Mouse (Mus musculus) embryonic stem cell, embryonic (primary cell): Measurements from ENCODE around the gene Slc9a3r1.

Experiments used
- CTCF ChIA-PET, 4 experiments: fragments of 300-600 bp in 2 of 4; fragments of 350-600 bp in 2 of 4; sonication (Branson Sonifier 250); formaldehyde crosslinking; loops; one replicate each; lab custom pipeline; 2022; ENCODE audit warnings: inconsistent platforms in 2 of 4; lab: Charles Lee
- POLR2A ChIA-PET, 4 experiments: fragments of 300-600 bp in 2 of 4; fragments of 350-600 bp in 2 of 4; sonication (Branson Sonifier 250); formaldehyde crosslinking; loops; one replicate each; lab custom pipeline; 2022; ENCODE audit warnings: antibody characterized with exemption in 4 of 4, inconsistent platforms in 1 of 4; lab: Charles Lee

The Slc9a3r1 gene

GRCm38 (mm10) chr11:115195933-115196332 is 32.8 kb downstream of the Slc9a3r1 start:
- POLR2A ChIA-PET: interaction anchor here in 2 of 4 experiments (0.6 to 1.5 kb wide), 4 partner anchors 32 to 829 kb away, joined by 3 to 4 read pairs (median 4); partner anchors contain the start of gene Slc9a3r1 (in 1 of the 2)
- CTCF ChIA-PET: interaction anchor here in 3 of 4 experiments (0.6 to 1.5 kb wide), 5 partner anchors 29 to 743 kb away, joined by 3 to 7 read pairs (median 3); no protein-coding TSS in a partner anchor

DNA sequence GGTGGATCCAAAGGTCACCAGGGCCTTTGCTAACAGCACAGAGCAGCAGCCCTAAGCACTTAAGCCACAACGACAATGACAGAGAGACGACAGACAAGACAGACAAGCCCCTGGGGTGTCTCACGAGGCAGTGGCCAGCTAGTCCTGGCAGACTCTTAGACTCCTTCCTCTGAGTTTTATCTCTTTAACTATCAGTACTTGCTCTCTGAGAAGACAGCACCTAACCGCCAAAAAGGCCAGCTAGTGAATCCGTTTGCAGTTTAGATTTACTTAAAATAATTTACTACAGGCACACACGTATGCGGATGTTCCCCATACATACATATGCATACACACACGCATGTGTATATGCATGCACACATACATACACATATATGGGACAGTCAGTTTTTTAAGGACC is 34.4 kb downstream of the Slc9a3r1 start:
- CTCF ChIA-PET: interaction anchor here in 1 of 4 experiments (1.2 kb wide), 1 partner anchor 26 kb away, joined by 6 read pairs; no protein-coding TSS in a partner anchor
- POLR2A ChIA-PET: interaction anchor here in 1 of 4 experiments (1.5 kb wide), 1 partner anchor 79 kb away, joined by 5 read pairs; the partner anchor contains the start of gene Fdxr

DNA sequence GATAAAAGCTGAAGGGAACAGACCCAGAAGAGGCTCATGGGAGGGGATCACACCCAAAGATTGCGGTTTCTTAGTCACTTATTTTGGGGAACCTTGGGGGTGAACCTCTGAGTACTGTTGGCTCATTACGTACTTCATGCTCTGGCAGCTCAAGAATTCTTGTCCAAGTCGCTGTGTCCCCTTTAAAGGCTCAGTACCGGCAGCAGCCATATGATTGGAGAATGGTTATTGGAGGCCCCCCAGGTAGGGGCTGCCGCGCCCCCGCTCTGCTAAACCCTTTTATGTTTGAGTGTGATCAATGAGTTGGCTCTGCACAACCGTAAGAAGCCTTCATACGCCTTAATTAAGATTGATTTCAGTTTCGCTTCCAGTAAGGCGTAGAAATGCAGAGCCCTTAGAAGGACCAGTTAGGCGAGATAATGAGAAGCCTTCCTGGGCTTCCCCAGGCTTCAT is 35.8 kb downstream of the Slc9a3r1 start:
- ChIA-PET POLR2A (interaction anchor here in 2 of 4 experiments (0.6 to 0.8 kb wide), 4 partner anchors 13 to 99 kb away, joined by 3 to 5 read pairs (median 4); partner anchors contain the start of gene Fads6 (in 1 of the 2)), CTCF (interaction anchor here in 2 of 4 experiments (0.6 to 1.9 kb wide), 6 partner anchors 25 to 166 kb away, joined by 3 to 6 read pairs (median 4); partner anchors contain the start of gene Fads6 (in 1 of the 2))

GRCm38 (mm10) chr11:115200520-115200919 is 37.4 kb downstream of the Slc9a3r1 start:
- POLR2A ChIA-PET: interaction anchor here in 3 of 4 experiments (0.5 to 1.6 kb wide), 7 partner anchors 13 to 395 kb away, joined by 3 to 4 read pairs (median 3); partner anchors contain the start of genes Nat9 (in 1 of the 3) and Tmem104 (in 1 of the 3)

DNA sequence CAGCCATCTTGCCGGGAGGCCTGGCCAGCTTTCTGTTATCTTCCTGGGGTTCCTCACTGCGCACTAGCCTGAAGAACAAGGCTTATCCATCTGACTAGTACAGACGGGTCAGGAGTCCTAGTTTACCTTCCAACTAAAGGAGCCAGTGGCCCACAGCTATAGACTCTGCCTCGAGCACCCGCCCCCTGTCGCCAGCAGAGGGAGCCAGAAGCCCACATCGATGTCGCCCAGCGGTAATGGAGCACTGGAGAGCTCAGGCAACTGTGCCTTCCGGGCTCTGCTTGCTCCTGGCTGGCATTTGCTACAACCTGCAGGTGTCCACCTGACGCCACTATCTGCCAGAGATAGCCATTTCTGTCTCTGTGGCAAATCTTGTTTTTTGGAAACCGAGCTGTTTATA is 39.2 kb downstream of the Slc9a3r1 start:
- ChIA-PET CTCF (interaction anchor here (0.5 to 3.3 kb wide), 139 partner anchors 9 to 1310 kb away, joined by 3 to 112 read pairs (median 4); partner anchors contain the start of genes Grin2c (in 4 of the 4), Fads6 (in 3 of the 4), Fdxr (in 3 of the 4) and Nat9 (in 3 of the 4)), POLR2A (interaction anchor here in 3 of 4 experiments (0.8 to 3.5 kb wide), 32 partner anchors 9 to 117 kb away, joined by 3 to 16 read pairs (median 4); partner anchors contain the start of genes Fdxr (in 2 of the 3), Grin2c (in 2 of the 3), Fads6 (in 1 of the 3) and Slc9a3r1 (in 1 of the 3))

More at GRCm38 (mm10) chr11:115200520-115200919, 37.4 kb downstream of the Slc9a3r1 start:
- CTCF ChIA-PET: interaction anchor here in 3 of 4 experiments (0.6 to 1.3 kb wide), 5 partner anchors 29 to 102 kb away, joined by 3 to 4 read pairs (median 4); no protein-coding TSS in a partner anchor

DNA sequence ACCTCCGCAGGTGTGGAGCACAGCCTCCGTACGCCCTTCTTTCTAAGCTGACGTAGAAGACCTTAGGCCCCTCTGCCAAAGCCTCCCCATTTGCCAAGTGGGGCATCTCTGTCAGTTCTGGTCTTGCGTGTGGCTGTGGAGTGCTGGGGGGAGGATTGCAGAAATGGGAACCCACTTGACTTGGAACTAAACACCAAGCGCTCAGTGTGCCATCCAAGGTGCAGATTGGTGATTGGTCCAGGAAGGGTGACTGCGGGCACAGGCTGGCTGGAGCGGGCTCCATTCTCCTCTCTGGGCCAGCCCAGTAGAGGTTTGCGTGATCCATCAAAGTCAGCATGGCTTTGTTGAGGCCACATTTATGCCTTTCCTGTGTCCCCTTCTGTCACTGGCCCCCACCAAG is 39.6 kb downstream of the Slc9a3r1 start:
- ChIA-PET CTCF (interaction anchor here (0.5 to 3.3 kb wide), 128 partner anchors 9 to 1310 kb away, joined by 3 to 112 read pairs (median 5); partner anchors contain the start of genes Grin2c (in 4 of the 4), Fads6 (in 3 of the 4), Fdxr (in 3 of the 4) and Nat9 (in 3 of the 4)), POLR2A (interaction anchor here in 3 of 4 experiments (0.8 to 3.5 kb wide), 26 partner anchors 12 to 94 kb away, joined by 3 to 16 read pairs (median 4); partner anchors contain the start of genes Fdxr (in 2 of the 3), Grin2c (in 2 of the 3), Fads6 (in 1 of the 3) and Slc9a3r1 (in 1 of the 3))

DNA sequence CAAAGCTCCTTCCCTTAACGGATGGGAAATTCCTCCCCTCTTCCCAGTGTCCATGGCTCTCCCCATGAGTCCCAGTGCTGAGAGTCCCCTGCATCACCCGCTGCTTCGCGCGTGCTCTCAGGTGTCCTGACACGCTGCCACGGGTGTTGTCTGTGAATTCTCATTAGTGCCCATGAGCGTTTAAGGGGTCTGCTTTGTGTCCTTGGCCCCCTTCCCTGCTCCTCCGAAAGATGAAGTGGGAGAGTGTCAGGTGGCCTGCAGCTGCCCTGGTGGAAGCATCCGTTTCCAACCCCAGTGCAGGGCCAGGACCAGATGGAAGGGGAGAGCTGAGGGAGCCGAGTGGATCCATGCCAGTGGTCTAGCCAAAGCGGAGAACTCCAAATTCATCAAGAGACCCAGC is 45.0 kb downstream of the Slc9a3r1 start:
- POLR2A ChIA-PET: interaction anchor here in 3 of 4 experiments (0.9 to 3.0 kb wide), 7 partner anchors 17 to 59 kb away, joined by 3 to 10 read pairs (median 3); partner anchors contain the start of genes Grin2c (in 2 of the 3) and Tmem104 (in 1 of the 3)
- CTCF ChIA-PET: interaction anchor here in 2 of 4 experiments (0.7 to 2.2 kb wide), 2 partner anchors 17 kb away, joined by 3 to 9 read pairs; no protein-coding TSS in a partner anchor

- ChIA-PET POLR2A (interaction anchor here in 3 of 4 experiments (0.6 to 3.0 kb wide), 14 partner anchors 9 to 66 kb away, joined by 3 to 10 read pairs (median 3); partner anchors contain the start of genes Grin2c (in 2 of the 3) and Tmem104 (in 1 of the 3)), CTCF (interaction anchor here in 3 of 4 experiments (0.6 to 2.2 kb wide), 5 partner anchors 16 to 407 kb away, joined by 3 to 9 read pairs (median 5); no protein-coding TSS in a partner anchor)
These were observed 45.9 kb downstream of the Slc9a3r1 start for GRCm38 (mm10) chr11:115208776-115209732.

- ChIA-PET POLR2A (interaction anchor here in 2 of 4 experiments (0.6 to 3.0 kb wide), 9 partner anchors 8 to 57 kb away, joined by 3 to 10 read pairs (median 3); partner anchors contain the start of gene Grin2c (in 2 of the 2)), CTCF (interaction anchor here in 2 of 4 experiments (0.8 to 1.0 kb wide), 3 partner anchors 15 to 16 kb away, joined by 3 to 7 read pairs (median 5); no protein-coding TSS in a partner anchor)
These were observed 46.8 kb downstream of the Slc9a3r1 start for GRCm38 (mm10) chr11:115209958-115210357.

DNA sequence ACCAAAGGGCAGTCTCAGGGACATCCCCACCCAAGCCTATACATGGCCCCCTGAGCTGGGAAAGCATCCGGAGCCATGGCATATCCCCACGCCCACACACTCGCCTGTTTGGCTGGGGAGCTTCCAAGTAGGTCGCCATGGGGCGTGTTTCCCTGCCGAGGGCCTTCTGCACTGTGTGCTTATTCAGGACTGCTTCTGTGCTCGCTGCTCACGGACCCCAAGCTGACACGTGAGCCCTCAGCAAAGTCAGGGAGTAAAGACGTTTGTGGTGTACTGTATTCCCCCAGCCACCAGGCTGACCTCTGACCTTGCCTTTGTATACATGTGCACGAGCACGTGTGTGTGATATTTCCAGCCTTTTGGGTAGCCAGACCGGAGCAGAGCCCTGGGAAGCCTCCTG is 49.0 kb downstream of the Slc9a3r1 start:
- CTCF ChIA-PET: interaction anchor here (0.5 to 5.5 kb wide), 11 partner anchors 8 to 39 kb away, joined by 3 to 41 read pairs (median 5); no protein-coding TSS in a partner anchor
- POLR2A ChIA-PET: interaction anchor here in 3 of 4 experiments (0.6 to 2.5 kb wide), 13 partner anchors 9 to 65 kb away, joined by 3 to 12 read pairs (median 3); partner anchors contain the start of gene Fdxr (in 1 of the 3)

GRCm38 (mm10) chr11:115215123-115215522 is 52.0 kb downstream of the Slc9a3r1 start:
- ChIA-PET CTCF (interaction anchor here (0.6 to 5.5 kb wide), 14 partner anchors 10 to 621 kb away, joined by 3 to 41 read pairs (median 4); partner anchors contain the start of gene Nup85 (in 1 of the 4)), POLR2A (interaction anchor here in 3 of 4 experiments (0.6 to 3.2 kb wide), 26 partner anchors 9 to 303 kb away, joined by 3 to 31 read pairs (median 4); partner anchors contain the start of genes Fdxr (in 1 of the 3), Grin2c (in 1 of the 3), Jpt1 (in 1 of the 3) and Nat9 (in 1 of the 3))

GRCm38 (mm10) chr11:115217439-115218410 is 54.6 kb downstream of the Slc9a3r1 start:
- ChIA-PET CTCF (interaction anchor here in 3 of 4 experiments (0.6 to 2.1 kb wide), 5 partner anchors 12 to 1425 kb away, joined by 3 to 10 read pairs (median 5); no protein-coding TSS in a partner anchor), POLR2A (interaction anchor here in 3 of 4 experiments (0.7 to 3.9 kb wide), 13 partner anchors 8 to 75 kb away, joined by 3 to 29 read pairs (median 5); partner anchors contain the start of gene Fdxr (in 1 of the 3))

GRCm38 (mm10) chr11:115219263-115219662 is 56.1 kb downstream of the Slc9a3r1 start:
- CTCF ChIA-PET: interaction anchor here in 2 of 4 experiments (1.0 to 2.1 kb wide), 2 partner anchors 17 to 37 kb away, joined by 3 to 6 read pairs; no protein-coding TSS in a partner anchor
- POLR2A ChIA-PET: interaction anchor here in 3 of 4 experiments (1.0 to 3.9 kb wide), 10 partner anchors 9 to 73 kb away, joined by 3 to 29 read pairs (median 6); partner anchors contain the start of gene Fdxr (in 1 of the 3)

GRCm38 (mm10) chr11:115219685-115220084 is 56.5 kb downstream of the Slc9a3r1 start:
- ChIA-PET POLR2A (interaction anchor here in 3 of 4 experiments (0.6 to 3.9 kb wide), 9 partner anchors 9 to 57 kb away, joined by 3 to 29 read pairs (median 5); partner anchors contain the start of gene Fdxr (in 1 of the 3)), CTCF (interaction anchor here in 3 of 4 experiments (1.0 to 2.1 kb wide), 2 partner anchors 17 to 38 kb away, joined by 3 to 6 read pairs (median 4); no protein-coding TSS in a partner anchor)
